22 mouse cellular contexts compared by ENCODE assay signal in the genomic region with DNA sequence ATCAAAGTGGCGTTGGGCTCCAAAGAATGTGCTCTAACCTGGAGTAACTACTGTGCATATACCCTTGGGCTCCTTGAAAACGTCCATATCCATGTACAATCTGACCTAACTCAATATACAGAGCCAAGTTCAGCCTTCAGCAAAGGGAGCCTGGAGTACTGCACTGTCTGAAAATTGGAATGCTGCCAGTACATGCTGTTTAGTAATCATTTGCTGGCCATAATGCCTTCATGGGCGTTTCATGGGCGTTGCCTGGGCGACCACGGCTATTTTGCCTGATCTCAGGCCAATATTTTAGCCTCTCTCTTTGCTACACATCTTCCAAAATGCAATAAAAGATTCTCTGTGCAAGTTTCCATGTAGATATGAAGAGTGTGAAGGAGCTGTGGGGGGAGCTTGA. TPM values are rescaled to one million over a fixed set of nuclear protein-coding genes. Genes with fewer than 3 reads are reported as not detected.
DNase-seq lines count a peak whose midpoint lies in the region; ATAC-seq lines count a peak whose summit lies in the region.
"Had no signal": no experiment of that assay in that cellular context is flagged by ENCODE, and none has a peak within 500 bp of the region (broad histone marks: within the 10 kb centered on the region; RNA-seq: fewer than 3 reads in every experiment).

No protein-coding gene starts in this region.

- no peaks in the 10 kb centered on the region for H3K4me1 ChIP-seq in lung, embryonic 16.5 days (replicated peaks; ENCODE audit: control insufficient read depth, insufficient read depth, low read length)
- H3K4me1 ChIP-seq: neural tube, embryonic 12.5 days; stomach, embryonic 15.5 days had no signal

- H3K9ac ChIP-seq in lung, embryonic 16.5 days (ENCODE audit: low read length): no peak overlapping the region
- H3K9ac ChIP-seq: forebrain, postnatal 0 days; liver, postnatal 0 days; neural tube, embryonic 12.5 days; stomach, embryonic 15.5 days had no signal

- no peak overlapping the region for H3K4me2 ChIP-seq in lung, embryonic 16.5 days (ENCODE audit: low read depth, low read length)
- H3K4me2 ChIP-seq: heart, embryonic 11.5 days; neural tube, embryonic 12.5 days; stomach, embryonic 15.5 days had no signal

- no peak overlapping the region for H3K27ac ChIP-seq in lung, embryonic 16.5 days (ENCODE audit: low read length)
- H3K27ac ChIP-seq: neural tube, embryonic 12.5 days; stomach, embryonic 15.5 days had no signal

- no peaks in the 10 kb centered on the region for H3K27me3 ChIP-seq in lung, embryonic 16.5 days (ENCODE audit: control insufficient read depth, insufficient read depth, low read depth, low read length)
- H3K27me3 ChIP-seq: neural tube, embryonic 12.5 days; stomach, embryonic 15.5 days had no signal

- H3K36me3 ChIP-seq in lung, embryonic 16.5 days (ENCODE audit: control insufficient read depth, insufficient read depth, low read length): no peaks in the 10 kb centered on the region
- H3K36me3 ChIP-seq: neural tube, embryonic 12.5 days; stomach, embryonic 15.5 days had no signal

- WGBS in lung, embryonic 16.5 days: 49% methylated on average over 6 of the region's 6 CpGs

- DNase-seq in adrenal gland, postnatal 10 days: peak; percentile 10
- no peak for DNase-seq in adrenal gland, adult 8-10 months
- DNase-seq in gastrocnemius, postnatal 10 days: peak; percentile 5
- DNase-seq in gastrocnemius, postnatal 25 days: no peak
- no peak for DNase-seq in lung, postnatal 36 days
- peak; percentile 70 for DNase-seq in MN1 (ENCODE audit: low spot score)
- DNase-seq: adrenal gland, postnatal 25 days; cerebellum, postnatal 25 days; forebrain, postnatal 0 days; heart, postnatal 14 days; kidney, adult 8-10 months; kidney, postnatal 25 days; liver; liver, postnatal 0 days had no signal

- peak; percentile 41; the same call in 1 of the 2 replicates for ATAC-seq in lung, embryonic 16.5 days (ENCODE audit: low read depth)
- no peak for ATAC-seq in erythroid progenitor cell, adult 5-6 weeks (replicated peaks; ENCODE audit: low FRiP score, poor library complexity, severe bottlenecking)
- ATAC-seq: forebrain, postnatal 0 days; liver, postnatal 0 days; midbrain, embryonic 16.5 days had no signal

- H3K9me3 ChIP-seq in lung, embryonic 16.5 days (ENCODE audit: control insufficient read depth, low read length): no peaks in the 10 kb centered on the region
- H3K9me3 ChIP-seq: neural tube, embryonic 12.5 days; stomach, embryonic 15.5 days had no signal

- H3K4me3 ChIP-seq in lung, embryonic 16.5 days (ENCODE audit: low read length): no peak overlapping the region
- H3K4me3 ChIP-seq: neural tube, embryonic 12.5 days; stomach, embryonic 15.5 days had no signal

RNA-seq across cellular contexts. Expression of gene Usp51, which starts 36.7 kb away (rescaled TPM):
- 1 to 10 TPM; 1.8 to 2.7 TPM for total RNA-seq in adrenal gland, postnatal 10 days (2021)
- total RNA-seq in adrenal gland, adult 8-10 months (2022): 1 to 10 TPM; 1.2 to 2.9 (median 2.0) TPM
- total RNA-seq in gastrocnemius, postnatal 10 days (2021): under 1 TPM; 0.14 to 0.29 TPM
- not detected for total RNA-seq in gastrocnemius, postnatal 25 days (2021)
- polyA plus RNA-seq in lung, embryonic 16.5 days (2015; fragmentation: Nextera tagmentation; extraction: Ambion mirVana): 0.47 and 0.60 TPM in 2 replicates
- total RNA-seq in erythroid progenitor cell, adult 5-6 weeks (2015; ENCODE audit: low replicate concordance): 0.72 TPM in 1 of 2 replicates, not detected in the other
- total RNA-seq in erythroid progenitor cell, adult 5-6 weeks (2017; ENCODE audit: low replicate concordance): not detected in 2 replicates
- total RNA-seq: heart, postnatal 14 days; MEL had no signal
- polyA plus RNA-seq: spleen, adult 2 months had no signal

Comparison
In these comparisons a context has a peak if more than half of its experiments do, and no peak if none do; other contexts are left out.
1. DNase-seq: peak in adrenal gland, postnatal 10 days (single experiment), gastrocnemius, postnatal 10 days (single experiment) and MN1 (single experiment); none in adrenal gland, adult 8-10 months (single experiment), gastrocnemius, postnatal 25 days (single experiment) and lung, postnatal 36 days (single experiment).